Mouse (Mus musculus): ENCODE results near the gene Snrnp25.

Gene Snrnp25

DNA sequence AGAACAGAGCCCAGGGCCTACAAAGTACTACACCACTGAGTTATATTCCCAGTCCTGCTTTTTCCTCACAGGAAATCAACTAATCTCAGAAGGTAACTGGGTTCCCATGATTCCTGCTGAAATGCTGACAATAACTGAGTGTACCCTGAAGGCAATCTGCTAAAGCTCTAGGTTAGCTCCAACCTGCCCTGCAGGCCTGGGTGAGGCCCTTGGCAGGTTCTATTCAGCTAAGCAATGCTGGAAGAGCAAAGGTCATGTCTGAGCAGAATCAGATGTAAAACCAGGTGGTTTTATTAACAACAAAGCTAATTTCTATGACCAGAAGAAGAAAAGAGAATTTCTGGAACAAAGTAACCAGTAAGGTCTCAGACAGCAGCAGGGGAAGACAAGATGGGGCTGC is 36.2 kb downstream of the Snrnp25 start:
- intact Hi-C loops (cut with DNase I) = loop anchor here (5.0 kb wide), 1 partner anchor 34 kb away; the partner anchor contains the start of gene Snrnp25

DNA sequence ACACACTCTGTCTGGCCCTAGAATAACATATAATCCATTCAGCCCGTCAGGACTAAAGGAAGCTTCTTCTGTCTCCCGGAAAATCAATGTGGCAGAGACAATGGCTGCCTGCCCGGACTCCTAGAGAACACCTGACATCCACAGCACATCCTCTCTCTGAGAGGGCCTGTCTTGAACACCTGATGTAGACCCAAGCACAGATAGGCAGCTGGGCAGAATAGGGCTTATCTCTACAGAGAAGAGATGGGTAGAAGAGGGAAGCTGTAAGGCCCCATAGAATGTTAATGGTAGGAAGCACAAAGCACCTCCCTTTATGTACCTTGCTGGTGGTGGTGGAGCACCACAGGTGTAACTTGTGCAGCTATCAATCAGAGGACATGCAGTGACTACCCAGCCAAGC is 37.0 kb downstream of the Snrnp25 start:
- intact Hi-C loops (cut with DNase I) = loop anchor here (5.0 kb wide), 1 partner anchor 35 kb away; the partner anchor contains the start of gene Snrnp25

DNA sequence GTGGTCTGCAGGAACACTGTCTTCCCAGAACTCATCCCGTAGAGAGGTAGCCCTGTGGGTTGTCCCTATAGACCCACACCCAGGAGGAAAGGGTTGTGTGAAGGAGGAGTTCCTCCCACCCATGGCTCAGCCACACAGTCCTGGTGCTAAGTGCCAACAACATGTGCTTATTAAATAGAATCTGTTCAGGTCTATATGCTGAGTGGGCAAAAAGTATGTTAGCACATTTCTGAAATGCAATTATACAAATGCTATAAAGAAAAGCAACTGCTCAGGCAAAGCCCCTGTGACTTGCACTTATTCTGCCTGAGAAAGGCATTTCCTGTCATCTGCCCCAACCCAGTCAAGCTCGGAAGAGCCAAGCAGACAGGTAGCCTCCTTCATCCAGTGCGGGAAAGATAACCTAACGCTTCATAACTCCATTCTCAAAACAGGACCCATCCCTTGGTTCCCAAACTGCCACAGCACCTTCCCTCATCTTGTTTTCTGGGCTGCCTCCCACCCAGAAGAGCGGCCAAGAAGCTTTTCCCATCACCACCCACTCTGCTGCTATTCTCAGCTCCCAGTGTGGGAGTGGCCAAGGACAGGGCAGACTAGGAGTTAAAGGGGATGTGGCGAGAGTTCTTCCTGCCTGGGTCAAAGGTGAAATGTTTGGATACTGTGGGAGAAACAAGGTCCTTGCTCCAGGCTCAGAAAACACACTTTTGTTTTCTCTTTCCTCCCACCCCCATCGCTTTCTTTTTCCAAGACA is 38.2 kb downstream of the Snrnp25 start:
- intact Hi-C loops (cut with DNase I) = loop anchor here (5.0 kb wide), 1 partner anchor 36 kb away; the partner anchor contains the start of gene Snrnp25

DNA sequence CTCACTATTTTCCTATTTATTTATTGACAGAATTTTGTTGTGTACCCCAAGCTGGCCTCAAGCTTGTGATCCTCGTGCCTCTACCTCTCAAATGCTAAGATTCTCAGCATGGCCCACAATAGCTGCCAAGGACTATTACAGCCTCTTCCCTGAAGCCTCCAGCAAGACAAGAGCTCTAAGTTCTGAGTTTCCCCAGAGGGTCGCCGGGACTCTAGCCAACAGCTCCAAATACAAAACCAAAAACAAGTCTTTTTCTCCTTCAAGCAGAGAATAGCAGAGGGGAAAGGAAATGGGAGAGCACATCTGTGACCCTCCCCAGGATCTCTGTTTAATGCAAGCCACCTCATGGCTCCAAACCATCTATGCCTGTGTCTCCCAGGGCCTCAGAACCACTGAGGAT is 38.8 kb downstream of the Snrnp25 start:
- intact Hi-C loops (cut with DNase I) = loop anchor here (5.0 kb wide), 1 partner anchor 37 kb away; the partner anchor contains the start of gene Snrnp25

DNA sequence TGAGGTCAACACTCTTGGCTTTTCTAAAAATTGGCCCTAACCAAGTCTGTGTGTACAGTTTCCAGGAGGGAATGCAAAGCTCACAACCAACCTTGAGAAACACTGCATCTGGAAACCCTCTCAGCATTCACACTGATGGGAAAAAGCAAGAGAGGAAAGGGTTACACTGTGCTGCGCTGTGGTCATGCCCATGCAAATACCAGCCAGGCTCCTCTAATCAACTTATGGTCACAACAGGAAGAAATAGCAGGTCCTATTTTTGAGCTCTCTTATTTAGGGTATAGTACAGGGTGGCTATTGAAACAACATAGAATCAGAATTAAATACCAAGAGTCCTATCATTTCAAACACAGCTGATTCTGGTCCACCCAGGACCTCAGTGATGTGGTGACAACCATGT is 39.4 kb downstream of the Snrnp25 start:
- intact Hi-C loops (cut with DNase I) = loop anchor here (5.0 kb wide), 1 partner anchor 37 kb away; the partner anchor contains the start of gene Snrnp25

DNA sequence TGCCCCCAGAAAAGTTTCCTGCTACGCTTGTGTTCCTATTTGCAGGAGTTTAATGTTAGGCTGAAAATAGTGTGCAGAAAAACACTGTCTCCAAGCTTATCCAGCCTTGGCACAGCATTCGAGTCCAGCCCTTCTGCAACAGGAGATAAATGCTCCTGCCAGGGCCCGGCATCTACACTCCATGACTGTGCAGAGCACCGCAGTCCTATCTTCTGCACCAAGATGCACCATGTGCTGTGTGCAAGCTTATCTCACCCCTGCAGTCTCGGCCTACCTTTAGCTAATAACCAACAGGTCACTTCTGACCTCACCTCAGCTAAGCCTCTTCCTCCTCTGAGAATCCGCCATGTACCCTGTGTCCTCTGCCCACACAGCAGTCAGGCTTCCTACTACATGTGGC is 40.4 kb downstream of the Snrnp25 start:
- intact Hi-C loops (cut with DNase I) = no loop called here

DNA sequence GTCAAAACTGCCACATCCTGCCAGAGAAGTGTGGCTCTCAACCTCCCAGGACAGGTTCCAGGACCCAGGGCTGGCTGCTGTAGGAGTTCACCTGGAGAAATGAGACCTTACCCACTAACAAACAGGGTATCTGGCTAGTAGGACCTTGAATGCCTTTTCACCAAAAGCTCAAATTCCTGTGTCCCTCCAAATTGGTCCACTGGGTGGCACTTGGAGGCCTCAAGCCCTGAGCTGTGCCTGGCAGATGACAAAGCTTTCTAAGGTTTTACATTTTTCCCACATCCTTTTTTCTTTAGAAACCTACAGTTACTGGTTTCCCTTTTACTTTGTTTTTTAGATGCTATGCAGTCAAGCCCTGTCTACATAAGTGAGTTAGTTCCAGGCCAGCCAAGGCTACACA is 41.9 kb downstream of the Snrnp25 start:
- intact Hi-C loops (cut with DNase I) = no loop called here

DNA sequence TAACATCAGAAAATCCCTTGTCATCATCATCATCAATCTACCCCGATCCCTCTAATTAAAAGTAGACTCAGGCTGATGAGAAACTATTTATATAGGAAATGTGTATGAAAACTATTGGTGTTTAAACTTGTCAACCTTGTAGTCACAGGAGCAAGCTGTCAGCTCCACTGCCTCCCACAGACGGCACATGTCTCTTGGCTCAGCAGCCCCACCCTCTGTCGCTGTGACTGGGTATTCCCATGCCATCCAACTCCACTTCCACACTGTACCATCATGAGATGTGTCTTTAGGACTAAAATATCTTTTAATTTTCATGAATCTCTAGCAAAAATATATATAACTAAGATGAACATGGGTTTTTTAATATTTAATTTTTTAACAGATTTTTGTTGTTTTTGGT is 43.1 kb downstream of the Snrnp25 start:
- intact Hi-C loops (cut with DNase I) = no loop called here

DNA sequence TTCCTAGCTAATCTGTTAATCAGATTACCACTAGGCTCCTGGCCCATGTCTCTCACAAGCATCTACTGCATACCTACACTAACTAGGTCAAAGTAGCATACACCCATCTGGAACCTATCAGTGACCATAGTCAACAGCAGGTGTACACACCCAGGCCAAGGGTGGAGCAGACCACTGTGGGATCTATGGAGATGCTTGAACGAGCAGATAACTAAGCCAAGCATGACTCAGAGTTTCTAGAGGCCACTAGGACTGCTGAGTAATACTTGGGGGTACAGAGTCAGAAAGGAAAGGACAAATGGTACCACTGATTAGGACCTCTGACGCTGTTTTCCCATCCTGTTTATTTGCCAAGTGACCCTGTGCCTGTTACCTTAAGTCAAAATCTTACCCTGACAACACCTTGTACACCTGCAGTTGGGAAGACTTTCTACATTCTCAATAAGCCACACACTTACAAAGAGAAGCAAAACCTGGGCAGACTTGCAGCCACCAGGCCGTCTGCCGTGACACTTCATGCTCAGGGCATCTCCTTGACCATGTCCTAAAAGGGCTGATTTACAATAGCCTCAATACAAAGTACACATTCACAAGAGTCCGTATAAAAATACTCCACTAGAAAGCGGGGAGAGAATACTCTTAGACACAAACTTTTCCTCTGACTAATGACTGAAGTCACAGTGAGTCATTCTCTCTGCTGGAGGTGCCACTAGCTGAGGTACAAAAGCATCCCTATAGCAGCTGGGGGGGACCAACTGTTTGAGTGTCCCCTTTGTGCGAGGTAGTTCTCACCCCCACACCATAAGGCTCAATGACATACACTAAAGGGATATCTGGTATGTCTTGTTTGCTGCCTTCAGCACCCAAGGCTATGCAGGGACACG is 45.9 kb downstream of the Snrnp25 start:
- intact Hi-C loops (cut with DNase I) = no loop called here

DNA sequence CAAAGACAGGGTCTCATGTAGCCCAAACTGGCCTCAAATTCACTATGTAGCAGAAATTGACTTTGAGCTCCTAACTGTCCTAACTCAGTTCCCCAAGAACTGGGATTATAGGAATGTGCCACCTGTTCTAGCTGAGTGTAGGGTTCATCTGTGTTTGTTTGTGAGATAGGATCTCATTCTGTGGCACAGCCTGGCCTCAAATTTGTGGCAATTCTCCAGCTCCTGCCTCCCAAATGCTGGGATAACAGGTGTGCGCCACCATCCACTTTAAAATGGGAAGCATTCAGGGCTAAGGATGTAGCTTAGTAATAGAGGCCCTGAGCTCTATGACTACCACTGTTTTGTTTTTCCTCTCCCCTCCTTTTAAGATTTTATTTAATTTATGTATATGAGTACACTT is 47.9 kb downstream of the Snrnp25 start:
- intact Hi-C loops (cut with DNase I) = no loop called here

DNA sequence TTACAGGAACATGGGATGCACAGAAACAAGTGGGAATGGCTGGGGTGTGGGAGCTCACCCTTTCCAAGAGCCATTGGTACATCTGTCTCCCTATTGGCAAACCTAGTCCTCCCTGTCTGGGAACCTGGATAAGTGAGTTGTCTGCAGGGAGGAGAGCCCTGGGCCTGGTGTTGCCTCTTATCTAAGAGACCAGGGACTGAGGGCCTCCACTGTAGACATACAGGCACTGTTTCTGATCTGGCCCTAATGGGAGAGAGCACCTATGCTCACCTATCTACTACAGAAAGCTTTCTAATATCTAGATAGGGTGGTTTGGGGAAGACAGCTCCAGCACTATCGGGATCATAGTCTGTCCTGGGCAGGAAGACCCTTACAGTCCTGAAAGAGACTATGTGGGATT is 50.9 kb downstream of the Snrnp25 start:
- intact Hi-C loops (cut with DNase I) = no loop called here

DNA sequence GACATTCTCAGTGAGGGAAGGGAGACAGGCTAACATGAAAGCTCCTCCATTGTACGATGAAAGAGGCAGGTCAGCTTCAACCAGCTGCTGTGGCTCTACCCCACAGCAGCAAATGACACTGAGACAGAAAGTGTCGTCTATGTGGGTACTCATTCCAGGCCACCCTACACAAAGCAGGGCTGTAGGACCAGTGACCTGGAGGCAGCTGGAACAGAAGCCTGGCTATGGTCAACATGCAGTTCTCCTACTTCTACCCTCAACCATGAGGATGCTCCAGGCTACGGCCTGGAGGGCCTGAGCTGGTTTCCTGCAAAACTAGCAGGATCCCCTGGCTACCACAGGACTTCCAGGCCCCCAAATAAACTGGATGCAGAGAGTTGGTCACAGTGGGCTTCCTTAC is 51.4 kb downstream of the Snrnp25 start:
- intact Hi-C loops (cut with DNase I) = no loop called here

All from adrenal gland (tissue).